Mouse (Mus musculus) layer of hippocampus, adult 18-20 months (tissue): Measurements from ENCODE around the gene Fez2. TPM values are rescaled to one million over a fixed set of nuclear protein-coding genes. Genes with fewer than 3 reads are reported as not detected.

Experiments used
- DNase-seq, 2 experiments: peaks; one replicate each; pipeline ENCODE4 v3.0.0; 2022; ENCODE audit warnings: low spot score in 2 of 2
- total RNA-seq, 2 experiments: library from RNA; stranded (reverse); gene quantifications; 2 replicates each; pipeline ENCODE4 v1.2.3; 2021

The Fez2 gene
- total RNA-seq, 2 experiments from 2014 or later: 33.6 to 35.3 TPM

- DNase-seq: no peak
Observed at GRCm38 (mm10) chr17:78409900-78410299, 8.1 kb downstream of the Fez2 start.

- no peak for DNase-seq
Observed at GRCm38 (mm10) chr17:78408386-78408785, 9.6 kb downstream of the Fez2 start.

GRCm38 (mm10) chr17:78407581-78407980, 10.4 kb downstream of the Fez2 start:
- DNase-seq: no peak

GRCm38 (mm10) chr17:78406854-78407253, 11.1 kb downstream of the Fez2 start:
- no peak for DNase-seq

GRCm38 (mm10) chr17:78405336-78405735, 12.6 kb downstream of the Fez2 start:
- no peak for DNase-seq

- DNase-seq: no peak
Observed at GRCm38 (mm10) chr17:78403804-78404203, 14.1 kb downstream of the Fez2 start.

- DNase-seq: no peak
Observed at GRCm38 (mm10) chr17:78403229-78403628, 14.7 kb downstream of the Fez2 start.

- DNase-seq: no peak
Observed at GRCm38 (mm10) chr17:78402174-78402573, 15.8 kb downstream of the Fez2 start.

- no peak for DNase-seq
Observed at GRCm38 (mm10) chr17:78401713-78402112, 16.2 kb downstream of the Fez2 start.

GRCm38 (mm10) chr17:78401311-78401710, 16.6 kb downstream of the Fez2 start:
- no peak for DNase-seq

GRCm38 (mm10) chr17:78400130-78400840, 17.7 kb downstream of the Fez2 start:
- DNase-seq: peak in 1 of 2 experiments; percentile 30

- no peak for DNase-seq
Observed at GRCm38 (mm10) chr17:78392401-78393087, 25.4 kb downstream of the Fez2 start.

- DNase-seq: no peak
Observed at GRCm38 (mm10) chr17:78389573-78389972, 28.4 kb downstream of the Fez2 start.

GRCm38 (mm10) chr17:78388101-78388847, 29.7 kb downstream of the Fez2 start:
- DNase-seq: no peak

GRCm38 (mm10) chr17:78387665-78388064, 30.3 kb downstream of the Fez2 start:
- no peak for DNase-seq

- DNase-seq: no peak
Observed at GRCm38 (mm10) chr17:78382321-78382720, 35.6 kb downstream of the Fez2 start.

GRCm38 (mm10) chr17:78379730-78380245, 38.2 kb downstream of the Fez2 start:
- no peak for DNase-seq

- no peak for DNase-seq
Observed at GRCm38 (mm10) chr17:78379079-78379729, 38.7 kb downstream of the Fez2 start.

- DNase-seq: no peak
Observed at GRCm38 (mm10) chr17:78376587-78376986, 41.4 kb downstream of the Fez2 start.

GRCm38 (mm10) chr17:78374756-78375155, 43.2 kb downstream of the Fez2 start:
- DNase-seq: no peak

- DNase-seq: no peak
Observed at GRCm38 (mm10) chr17:78373849-78374248, 44.1 kb downstream of the Fez2 start.
